Mouse (Mus musculus) MEL (cell line): ENCODE results near the gene Nyap2.

ENCODE experiments used
- CTCF ChIP-seq, 3 experiments: IDR thresholded peaks in 2 of 3; conservative IDR thresholded peaks in 1 of 3; 2 replicates each; pipeline ENCODE4 v1.5.1; 2011 to 2012; ENCODE audit warnings: low read length in 3 of 3, low read depth in 2 of 3, mild to moderate bottlenecking in 2 of 3, improper control_type of control experiment in 1 of 3, inconsistent platforms in 1 of 3, mixed read lengths in 1 of 3, moderate library complexity in 1 of 3; ENCODE audit not compliant: control insufficient read depth in 1 of 3, insufficient read depth in 1 of 3, poor library complexity in 1 of 3, severe bottlenecking in 1 of 3
- TAL1 ChIP-seq: IDR thresholded peaks from 2 replicates; pipeline ENCODE4 v1.6.1; 2012; ENCODE audit warnings: mild to moderate bottlenecking, inconsistent platforms, low read length, moderate library complexity, mixed read lengths

DNA sequence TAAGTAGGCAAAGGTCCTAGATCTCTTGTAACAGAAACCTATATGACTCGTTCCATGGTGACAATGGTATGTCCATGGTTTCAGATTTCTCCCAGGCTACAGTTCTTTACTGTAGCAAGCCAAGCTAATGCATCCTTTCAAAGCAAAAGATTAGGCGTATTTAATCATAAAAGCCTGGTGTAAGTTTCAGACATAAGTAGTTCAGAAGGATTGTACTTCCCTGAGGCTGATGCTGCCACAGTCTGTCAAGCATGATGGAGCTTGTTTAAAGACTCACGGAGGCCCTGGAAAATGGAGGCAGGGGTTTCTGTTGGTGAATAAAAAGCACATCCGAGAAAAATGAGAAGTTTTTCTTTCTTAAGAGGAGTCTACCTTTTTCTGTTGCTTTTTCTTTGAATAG lies 134.7 kb downstream of the Nyap2 start:
- no peak for TF ChIP-seq CTCF (IDR thresholded peaks at IDR 0.05 in 2 of 3, conservative IDR thresholded peaks at IDR 0.05 in 1 of 3; ENCODE audit: control insufficient read depth in 1 of 3, insufficient read depth in 1 of 3, low read depth in 2 of 3, low read length in 3 of 3, poor library complexity in 1 of 3, severe bottlenecking in 1 of 3)
- no peak for TF ChIP-seq TAL1
